Mouse (Mus musculus) cortical plate, adult 2 months (tissue): ENCODE results near the gene Brd7.

Source experiments
- CTCF ChIP-seq: fragments of 200-500 bp; IDR thresholded peaks from 2 replicates; pipeline ENCODE4 v1.5.1; 2011; ENCODE audit warnings: mild to moderate bottlenecking, control low read depth, low read length; ENCODE audit not compliant: insufficient read depth; ENCODE audit errors: extremely low read depth
- POLR2A ChIP-seq: fragments of 200-500 bp; IDR thresholded peaks from 2 replicates; pipeline ENCODE4 v1.6.1; 2011; ENCODE audit warnings: mild to moderate bottlenecking, low read length, control low read depth; ENCODE audit not compliant: insufficient read depth; ENCODE audit errors: extremely low read depth

DNA sequence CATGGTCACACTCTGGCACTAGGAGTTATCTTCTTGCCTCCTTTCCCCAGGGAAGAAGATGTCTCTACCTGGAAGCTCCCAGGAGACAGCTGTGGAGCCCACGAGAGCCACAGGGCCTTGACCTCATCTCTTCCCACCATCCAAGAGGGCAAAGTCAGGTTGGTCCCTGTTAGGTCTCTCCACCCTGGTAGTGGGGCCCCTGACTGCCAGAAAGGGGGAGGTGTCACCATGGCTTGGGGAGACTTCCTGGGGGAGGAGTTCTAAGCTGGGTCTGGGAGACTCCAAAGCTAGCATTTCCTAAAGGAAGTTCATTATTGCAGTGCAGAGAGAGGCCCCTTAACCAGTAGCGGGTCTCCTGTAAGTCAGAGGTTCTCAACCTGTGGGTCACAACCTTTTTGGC, 67.0 kb downstream of the Brd7 start:
- no peak for TF ChIP-seq POLR2A
- TF ChIP-seq CTCF = no peak
